Mouse (Mus musculus): ENCODE data around the gene Ccs. TPM values are rescaled to one million over a fixed set of nuclear protein-coding genes. Genes with fewer than 3 reads are reported as not detected.

The Ccs gene
- polyA plus RNA-seq, 1 experiment from 2014 or later, result 44.9 TPM

DNA sequence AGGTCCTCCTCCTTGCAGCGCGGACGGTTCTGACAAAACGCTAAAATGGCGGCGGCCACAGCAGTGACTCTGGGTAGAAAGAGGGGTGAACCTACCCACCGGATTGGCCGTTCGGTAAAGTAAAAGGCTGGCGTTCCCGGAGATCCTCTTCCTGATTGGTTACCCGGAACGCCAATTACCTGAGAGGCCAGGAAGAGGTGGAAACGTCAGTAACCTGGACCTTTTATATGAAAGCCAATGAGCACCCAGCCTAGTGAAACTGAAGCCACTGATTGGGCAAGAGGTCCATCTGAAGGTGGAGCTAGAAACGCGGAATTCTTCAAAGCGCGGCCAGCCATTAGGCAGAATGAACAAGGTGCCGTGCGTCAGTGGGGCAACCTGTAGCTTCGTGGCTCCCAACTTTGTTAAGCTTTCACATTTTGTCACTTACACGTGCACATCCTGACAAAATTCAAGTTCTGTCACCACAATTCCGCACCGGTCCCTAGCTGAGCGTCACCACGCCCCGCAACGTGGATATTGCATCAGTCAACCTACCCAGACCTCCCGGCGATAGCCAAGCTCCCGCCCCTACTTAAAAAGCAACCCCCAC, 45.2 kb downstream of the Ccs start, which contains the start of gene Rbm4:
Gene Rbm4 (minus strand): TSS at position 71 of the 592 bp plus-strand sequence.
- peak within 1 kb of the TSS; percentile 72 for H3K9ac ChIP-seq (replicated peaks; ENCODE audit: low read length)
- H3K4me1 ChIP-seq (ENCODE audit: control insufficient read depth, insufficient read depth, low read length), result no peaks in the 10 kb centered on the region
- H3K36me3 ChIP-seq (replicated peaks; ENCODE audit: control insufficient read depth, insufficient read depth, low read depth, low read length), result no peaks in the 10 kb centered on the region; the same call in 1 of the 2 replicates
- ATAC-seq (replicated peaks; ENCODE audit: insufficient number of reproducible peaks, low FRiP score, low TSS enrichment, low read depth), result peak; percentile 97
- H3K4me3 ChIP-seq (ENCODE audit: low read depth, low read length), result peak within 1 kb of the TSS; percentile 68
- no peaks in the 10 kb centered on the region for H3K27me3 ChIP-seq (ENCODE audit: control insufficient read depth, insufficient read depth, low read length)
- no peaks in the 10 kb centered on the region for H3K9me3 ChIP-seq (replicated peaks; ENCODE audit: control insufficient read depth, low read length)
- DNase-seq (ENCODE audit: low spot score), result peak; percentile 98
- peak within 1 kb of the TSS; percentile 65 for H3K4me2 ChIP-seq (ENCODE audit: low read depth, low read length)
- under 1% methylated on average over 31 of the region's 31 CpGs for WGBS
- 0 out of 2 replicates have a peak within 1 kb of the TSS, but pooled peaks have one; percentile 32 for H3K27ac ChIP-seq (replicated peaks; ENCODE audit: low read depth, low read length)

DNA sequence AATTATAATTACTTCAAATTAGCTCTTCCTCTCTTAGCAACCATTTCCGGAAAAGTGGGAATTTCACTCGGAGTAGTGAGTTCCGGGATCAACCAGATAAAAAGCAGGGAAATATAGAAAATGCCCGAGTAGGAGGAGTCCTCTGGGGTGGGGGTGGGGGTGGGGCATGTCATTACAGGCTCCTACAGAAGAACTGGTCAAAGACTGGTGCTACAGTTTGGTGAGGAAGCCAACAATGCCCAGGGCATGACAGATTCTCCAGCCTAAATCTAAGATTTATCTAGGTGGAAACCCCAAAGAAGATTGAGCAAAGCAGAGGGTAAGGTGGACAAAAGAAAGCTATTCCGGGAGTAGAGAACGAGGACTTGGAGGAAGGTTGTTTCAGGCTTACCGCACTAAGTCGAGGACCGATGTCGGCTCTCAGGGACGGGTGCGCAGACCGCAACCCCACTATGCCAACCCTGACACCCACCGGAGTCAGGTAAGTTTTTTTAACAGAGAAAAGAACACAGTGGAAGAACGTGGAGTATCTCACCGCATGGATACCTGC, 45.8 kb downstream of the Ccs start:
- no peaks in the 10 kb centered on the region; the same call in 1 of the 2 replicates for H3K36me3 ChIP-seq (replicated peaks; ENCODE audit: control insufficient read depth, insufficient read depth, low read depth, low read length)
- peak overlapping the region; percentile 72 for H3K9ac ChIP-seq (replicated peaks; ENCODE audit: low read length)
- H3K4me1 ChIP-seq (ENCODE audit: control insufficient read depth, insufficient read depth, low read length), result no peaks in the 10 kb centered on the region
- H3K27me3 ChIP-seq (ENCODE audit: control insufficient read depth, insufficient read depth, low read length), result no peaks in the 10 kb centered on the region
- ATAC-seq (replicated peaks; ENCODE audit: insufficient number of reproducible peaks, low FRiP score, low TSS enrichment, low read depth) (no peak; the same call in 1 of the 2 replicates), DNase-seq (ENCODE audit: low spot score) (peak; percentile 42)
- 0 out of 2 replicates have a peak overlapping the region, but pooled peaks have one; percentile 32 for H3K27ac ChIP-seq (replicated peaks; ENCODE audit: low read depth, low read length)
- H3K4me3 ChIP-seq (ENCODE audit: low read depth, low read length), result peak overlapping the region; percentile 68
- under 1% methylated on average over 16 of the region's 16 CpGs for WGBS
- no peaks in the 10 kb centered on the region for H3K9me3 ChIP-seq (replicated peaks; ENCODE audit: control insufficient read depth, low read length)
- H3K4me2 ChIP-seq (ENCODE audit: low read depth, low read length), result peak overlapping the region; percentile 65

- DNase-seq (ENCODE audit: low spot score) (no peak), ATAC-seq (replicated peaks; ENCODE audit: insufficient number of reproducible peaks, low FRiP score, low TSS enrichment, low read depth) (no peak)
- H3K9ac ChIP-seq (replicated peaks; ENCODE audit: low read length), result no peak overlapping the region
- H3K27me3 ChIP-seq (ENCODE audit: control insufficient read depth, insufficient read depth, low read length), result no peaks in the 10 kb centered on the region
- no peaks in the 10 kb centered on the region for H3K4me1 ChIP-seq (ENCODE audit: control insufficient read depth, insufficient read depth, low read length)
- no peak overlapping the region for H3K4me3 ChIP-seq (ENCODE audit: low read depth, low read length)
- H3K27ac ChIP-seq (replicated peaks; ENCODE audit: low read depth, low read length), result no peak overlapping the region
- no peaks in the 10 kb centered on the region for H3K9me3 ChIP-seq (replicated peaks; ENCODE audit: control insufficient read depth, low read length)
- H3K36me3 ChIP-seq (replicated peaks; ENCODE audit: control insufficient read depth, insufficient read depth, low read depth, low read length), result peaks cover 18% of the 10 kb centered on the region
- no peak overlapping the region for H3K4me2 ChIP-seq (ENCODE audit: low read depth, low read length)
- 91% methylated on average over 2 of the region's 2 CpGs for WGBS
These were observed 52.8 kb downstream of the Ccs start for GRCm38 (mm10) chr19:4786313-4786712.

DNA sequence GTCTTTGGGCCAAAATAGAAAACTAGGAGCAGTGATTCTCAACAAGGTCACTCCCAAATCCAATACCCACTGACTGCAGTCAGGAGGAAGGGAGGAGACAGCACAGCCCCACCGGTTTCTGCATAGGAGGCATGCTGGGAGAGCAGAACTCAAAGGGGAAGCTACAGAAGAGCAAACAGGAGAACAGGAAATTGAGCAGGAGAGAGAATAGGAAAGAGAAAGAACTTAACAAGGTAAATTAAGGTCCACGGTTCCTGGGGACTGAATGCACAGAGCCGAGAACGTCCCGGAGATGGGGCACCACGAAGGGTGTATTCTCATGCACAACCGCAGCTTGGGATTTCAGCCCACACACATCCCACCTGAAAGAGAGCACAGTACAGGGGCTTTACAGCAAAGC, 53.9 kb downstream of the Ccs start:
- H3K27me3 ChIP-seq (ENCODE audit: control insufficient read depth, insufficient read depth, low read length), result no peaks in the 10 kb centered on the region
- DNase-seq (ENCODE audit: low spot score) (no peak), ATAC-seq (replicated peaks; ENCODE audit: insufficient number of reproducible peaks, low FRiP score, low TSS enrichment, low read depth) (no peak)
- H3K27ac ChIP-seq (replicated peaks; ENCODE audit: low read depth, low read length), result no peak overlapping the region
- no peak overlapping the region for H3K4me2 ChIP-seq (ENCODE audit: low read depth, low read length)
- peaks cover 18% of the 10 kb centered on the region for H3K36me3 ChIP-seq (replicated peaks; ENCODE audit: control insufficient read depth, insufficient read depth, low read depth, low read length)
- H3K9ac ChIP-seq (replicated peaks; ENCODE audit: low read length), result no peak overlapping the region
- no peaks in the 10 kb centered on the region for H3K4me1 ChIP-seq (ENCODE audit: control insufficient read depth, insufficient read depth, low read length)
- WGBS, result 93% methylated on average over 7 of the region's 7 CpGs
- no peaks in the 10 kb centered on the region for H3K9me3 ChIP-seq (replicated peaks; ENCODE audit: control insufficient read depth, low read length)
- no peak overlapping the region for H3K4me3 ChIP-seq (ENCODE audit: low read depth, low read length)

DNA sequence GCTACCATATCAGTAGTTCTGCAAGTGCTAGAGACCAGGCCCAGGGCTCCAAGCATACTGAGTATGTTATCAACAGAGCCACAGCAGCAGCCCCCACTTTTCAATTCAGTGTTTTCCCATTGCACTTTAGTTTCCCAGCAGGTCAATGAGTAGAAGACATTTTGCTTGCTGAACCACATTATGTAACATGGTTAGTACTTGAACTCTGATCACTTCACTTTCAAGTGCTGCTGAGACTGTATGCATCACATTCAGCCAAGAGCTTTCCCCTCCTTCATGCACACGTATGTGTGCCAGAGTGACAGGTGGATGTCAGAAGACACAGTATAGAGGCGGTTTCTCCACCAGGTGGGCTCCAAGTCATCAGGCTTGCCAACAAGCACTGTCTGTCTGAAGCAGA, 56.2 kb downstream of the Ccs start:
- Histone ChIP-seq H3K9ac (replicated peaks; ENCODE audit: low read length) (no peak overlapping the region), H3K4me3 (ENCODE audit: low read depth, low read length) (no peak overlapping the region), H3K27ac (replicated peaks; ENCODE audit: low read depth, low read length) (no peak overlapping the region), H3K4me2 (ENCODE audit: low read depth, low read length) (no peak overlapping the region), H3K36me3 (replicated peaks; ENCODE audit: control insufficient read depth, insufficient read depth, low read depth, low read length) (peaks cover 17% of the 10 kb centered on the region), H3K4me1 (ENCODE audit: control insufficient read depth, insufficient read depth, low read length) (no peaks in the 10 kb centered on the region), H3K27me3 (ENCODE audit: control insufficient read depth, insufficient read depth, low read length) (no peaks in the 10 kb centered on the region), H3K9me3 (replicated peaks; ENCODE audit: control insufficient read depth, low read length) (no peaks in the 10 kb centered on the region)
- ATAC-seq (replicated peaks; ENCODE audit: insufficient number of reproducible peaks, low FRiP score, low TSS enrichment, low read depth), result no peak
- DNase-seq (ENCODE audit: low spot score), result no peak
- WGBS, result 91% methylated on average over 2 of the region's 2 CpGs

Other genes with a start within 250 kb of the Ccs start
- gene Lrfn4, start 223.7 kb downstream of the Ccs start, polyA plus RNA-seq (2014; fragmentation: Nextera tagmentation; extraction: Ambion mirVana), result 8.6 and 9.5 TPM in 2 replicates
- 60.4 and 68.5 TPM in 2 replicates for gene Rce1, start 213.7 kb downstream of the Ccs start, polyA plus RNA-seq (2014; fragmentation: Nextera tagmentation; extraction: Ambion mirVana)
- 3.7 and 4.4 TPM in 2 replicates for gene Gm960, start 140.7 kb downstream of the Ccs start, polyA plus RNA-seq (2014; fragmentation: Nextera tagmentation; extraction: Ambion mirVana)
- gene Sptbn2, start 128.2 kb downstream of the Ccs start, polyA plus RNA-seq (2014; fragmentation: Nextera tagmentation; extraction: Ambion mirVana), result 5.3 and 5.4 TPM in 2 replicates
- gene Rbm4b, start 82.8 kb downstream of the Ccs start, polyA plus RNA-seq (2014; fragmentation: Nextera tagmentation; extraction: Ambion mirVana), result 110 and 116 TPM in 2 replicates
- gene Rbm4, start 45.4 kb downstream of the Ccs start, polyA plus RNA-seq (2014; fragmentation: Nextera tagmentation; extraction: Ambion mirVana), result 92.9 and 109 TPM in 2 replicates
- gene Gm21992, start 27.7 kb downstream of the Ccs start, polyA plus RNA-seq (2014; fragmentation: Nextera tagmentation; extraction: Ambion mirVana), result 18.4 and 25.8 TPM in 2 replicates
- 110 and 111 TPM in 2 replicates for gene Rbm14, start 27.7 kb downstream of the Ccs start, polyA plus RNA-seq (2014; fragmentation: Nextera tagmentation; extraction: Ambion mirVana)
- not detected in 2 replicates for gene Ccdc87, start within 50 bp of the Ccs start, polyA plus RNA-seq (2014; fragmentation: Nextera tagmentation; extraction: Ambion mirVana)
- 20.9 and 30.3 TPM in 2 replicates for gene Ctsf, start 15.8 kb upstream of the Ccs start, polyA plus RNA-seq (2014; fragmentation: Nextera tagmentation; extraction: Ambion mirVana)
- gene Actn3, start 38.6 kb upstream of the Ccs start, polyA plus RNA-seq (2014; fragmentation: Nextera tagmentation; extraction: Ambion mirVana), result 4.3 and 5.6 TPM in 2 replicates
- gene Zdhhc24, start 39.3 kb upstream of the Ccs start, polyA plus RNA-seq (2014; fragmentation: Nextera tagmentation; extraction: Ambion mirVana), result 7.4 and 8.7 TPM in 2 replicates
- 4.7 and 4.8 TPM in 2 replicates for gene Bbs1, start 67.3 kb upstream of the Ccs start, polyA plus RNA-seq (2014; fragmentation: Nextera tagmentation; extraction: Ambion mirVana)
- gene Dpp3, start 89.0 kb upstream of the Ccs start, polyA plus RNA-seq (2014; fragmentation: Nextera tagmentation; extraction: Ambion mirVana), result 133 and 138 TPM in 2 replicates
- gene Peli3, start 103.8 kb upstream of the Ccs start, polyA plus RNA-seq (2014; fragmentation: Nextera tagmentation; extraction: Ambion mirVana), result 1.7 TPM in 2 replicates
- gene Mrpl11, start 122.8 kb upstream of the Ccs start, polyA plus RNA-seq (2014; fragmentation: Nextera tagmentation; extraction: Ambion mirVana), result 164 and 173 TPM in 2 replicates
- gene Npas4, start 151.0 kb upstream of the Ccs start, polyA plus RNA-seq (2014; fragmentation: Nextera tagmentation; extraction: Ambion mirVana), result not detected in 2 replicates
- 3.9 and 4.4 TPM in 2 replicates for gene Slc29a2, start 184.5 kb upstream of the Ccs start, polyA plus RNA-seq (2014; fragmentation: Nextera tagmentation; extraction: Ambion mirVana)
- gene B4gat1, start 199.5 kb upstream of the Ccs start, polyA plus RNA-seq (2014; fragmentation: Nextera tagmentation; extraction: Ambion mirVana), result 38.5 and 40.8 TPM in 2 replicates
- gene AC124502.3, start 199.6 kb upstream of the Ccs start, polyA plus RNA-seq (2014; fragmentation: Nextera tagmentation; extraction: Ambion mirVana), result 0.96 and 1.6 TPM in 2 replicates
- gene Brms1, start 202.0 kb upstream of the Ccs start, polyA plus RNA-seq (2014; fragmentation: Nextera tagmentation; extraction: Ambion mirVana), result 47.5 and 47.9 TPM in 2 replicates
- 0.99 and 1.2 TPM in 2 replicates for gene Rin1, start 211.1 kb upstream of the Ccs start, polyA plus RNA-seq (2014; fragmentation: Nextera tagmentation; extraction: Ambion mirVana)
- 43.1 and 48.4 TPM in 2 replicates for gene Cd248, start 228.7 kb upstream of the Ccs start, polyA plus RNA-seq (2014; fragmentation: Nextera tagmentation; extraction: Ambion mirVana)
- gene Tmem151a, start 246.2 kb upstream of the Ccs start, polyA plus RNA-seq (2014; fragmentation: Nextera tagmentation; extraction: Ambion mirVana), result 1.8 and 2.1 TPM in 2 replicates
- 62.8 and 75.8 TPM in 2 replicates for gene Yif1a, start 249.2 kb upstream of the Ccs start, polyA plus RNA-seq (2014; fragmentation: Nextera tagmentation; extraction: Ambion mirVana)

All from embryonic facial prominence, embryonic 11.5 days (tissue).